Mouse (Mus musculus) T-helper 17 cell (primary cell): ENCODE data around the gene Reep6.

ENCODE experiments used
- in situ Hi-C, 2 experiments: fragments of 300-600 bp; cut with MboI, MseI; formaldehyde crosslinking; loops; 1 replicate in 1 of 2; 2 replicates in 1 of 2; pipeline ENCODE4 v1.15.1; 2025; ENCODE audit warnings: high pct_unique_total_duplicates in 2 of 2

Gene Reep6

GRCm38 (mm10) chr10:80329273-80330081 lies at the start of gene Reep6, which contains the start of gene Pcsk4:
Gene Reep6, plus strand, starts transcription at chr10:80329953.
Gene Pcsk4, minus strand, starts transcription at chr10:80329498.
- in situ Hi-C loops = no loop called here

GRCm38 (mm10) chr10:80281304-80281703 lies 48.4 kb upstream of the Reep6 start:
- in situ Hi-C loops = no loop called here

GRCm38 (mm10) chr10:80281921-80282371 lies 47.8 kb upstream of the Reep6 start:
- in situ Hi-C loops = no loop called here

GRCm38 (mm10) chr10:80282481-80283441 lies 47.0 kb upstream of the Reep6 start:
- in situ Hi-C loops = no loop called here

- in situ Hi-C loops = no loop called here
Observed at GRCm38 (mm10) chr10:80285222-80286070, 44.3 kb upstream of the Reep6 start.

- in situ Hi-C loops = no loop called here
Observed at GRCm38 (mm10) chr10:80288097-80288496, 41.7 kb upstream of the Reep6 start.

- in situ Hi-C loops = no loop called here
Observed at GRCm38 (mm10) chr10:80288657-80289056, 41.1 kb upstream of the Reep6 start.

- in situ Hi-C loops = no loop called here
Observed at GRCm38 (mm10) chr10:80292251-80293146, 37.3 kb upstream of the Reep6 start, which contains the start of gene Rps15. Gene Rps15, plus strand, starts transcription at chr10:80292453.

GRCm38 (mm10) chr10:80293325-80293724 lies 36.4 kb upstream of the Reep6 start:
- in situ Hi-C loops = no loop called here

- in situ Hi-C loops = no loop called here
Observed at GRCm38 (mm10) chr10:80294311-80294710, 35.4 kb upstream of the Reep6 start.

GRCm38 (mm10) chr10:80294788-80295303 lies 34.9 kb upstream of the Reep6 start:
- in situ Hi-C loops = no loop called here

GRCm38 (mm10) chr10:80295618-80296425 lies 33.9 kb upstream of the Reep6 start, which contains the start of gene Apc2:
Gene Apc2, plus strand, starts transcription at chr10:80295977.
- in situ Hi-C loops = no loop called here

GRCm38 (mm10) chr10:80296824-80297223 lies 32.9 kb upstream of the Reep6 start:
- in situ Hi-C loops = no loop called here

- in situ Hi-C loops = no loop called here
Observed at GRCm38 (mm10) chr10:80297526-80298133, 32.1 kb upstream of the Reep6 start.

- in situ Hi-C loops = no loop called here
Observed at GRCm38 (mm10) chr10:80298571-80299281, 31.0 kb upstream of the Reep6 start.

GRCm38 (mm10) chr10:80299301-80299700 lies 30.5 kb upstream of the Reep6 start:
- in situ Hi-C loops = no loop called here

- in situ Hi-C loops = no loop called here
Observed at GRCm38 (mm10) chr10:80299824-80300223, 29.9 kb upstream of the Reep6 start.

GRCm38 (mm10) chr10:80300672-80301181 lies 29.0 kb upstream of the Reep6 start:
- in situ Hi-C loops = no loop called here
